Mouse (Mus musculus) bone marrow macrophage, adult 2 months (primary cell): ENCODE results near the gene Prkcg.

Source experiments
- CTCF ChIP-seq: IDR thresholded peaks from 2 replicates; pipeline ENCODE4 v1.5.1; 2012; ENCODE audit warnings: low read depth, mild to moderate bottlenecking, low read length, moderate library complexity
- POLR2A ChIP-seq: IDR thresholded peaks from 2 replicates; pipeline ENCODE4 v1.6.1; 2012; ENCODE audit warnings: mild to moderate bottlenecking, low read depth, low read length, borderline replicate concordance

- TF ChIP-seq CTCF (no peak), POLR2A (no peak)
Measured at GRCm38 (mm10) chr7:3284604-3285003, 4.4 kb upstream of the Prkcg start.
